Mouse (Mus musculus): Measurements from ENCODE around the gene Tpra1. TPM values are rescaled to one million over a fixed set of nuclear protein-coding genes. Genes with fewer than 3 reads are reported as not detected.

Gene Tpra1
- polyA plus RNA-seq, 1 experiment from 2014 or later: 75.6 TPM

DNA sequence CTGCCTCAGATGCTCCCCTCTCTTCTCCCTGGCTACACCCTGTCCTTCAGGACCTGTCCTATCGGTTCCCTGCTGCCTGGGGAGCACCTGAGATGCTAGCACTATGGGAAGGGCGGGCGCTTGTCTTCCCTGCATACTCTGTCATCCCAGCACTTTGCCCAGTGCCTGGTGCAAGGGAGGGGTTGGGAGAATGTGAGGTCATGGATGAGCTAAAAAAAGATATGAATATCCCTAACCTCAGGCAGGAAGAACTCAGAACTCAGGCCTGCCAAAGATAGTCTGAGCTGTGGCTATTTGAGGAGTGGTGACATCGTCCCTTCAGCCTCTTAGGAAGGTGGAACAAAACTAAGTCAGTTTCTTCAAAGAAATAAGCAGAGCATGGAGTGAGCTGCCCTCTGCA is 39.6 kb downstream of the Tpra1 start:
- no peaks in the 10 kb centered on the region for H3K27me3 ChIP-seq
- no peak for ATAC-seq (ENCODE audit: low read depth)
- H3K36me3 ChIP-seq: no peaks in the 10 kb centered on the region
- peaks cover 69% of the 10 kb centered on the region for H3K4me1 ChIP-seq (replicated peaks)
- no peak overlapping the region for H3K4me2 ChIP-seq
- H3K9me3 ChIP-seq: no peaks in the 10 kb centered on the region
- WGBS: 74% methylated on average over 4 of the region's 4 CpGs
- no peak overlapping the region for H3K4me3 ChIP-seq
- H3K9ac ChIP-seq: no peak overlapping the region
- H3K27ac ChIP-seq (replicated peaks): peak overlapping the region; percentile 84

DNA sequence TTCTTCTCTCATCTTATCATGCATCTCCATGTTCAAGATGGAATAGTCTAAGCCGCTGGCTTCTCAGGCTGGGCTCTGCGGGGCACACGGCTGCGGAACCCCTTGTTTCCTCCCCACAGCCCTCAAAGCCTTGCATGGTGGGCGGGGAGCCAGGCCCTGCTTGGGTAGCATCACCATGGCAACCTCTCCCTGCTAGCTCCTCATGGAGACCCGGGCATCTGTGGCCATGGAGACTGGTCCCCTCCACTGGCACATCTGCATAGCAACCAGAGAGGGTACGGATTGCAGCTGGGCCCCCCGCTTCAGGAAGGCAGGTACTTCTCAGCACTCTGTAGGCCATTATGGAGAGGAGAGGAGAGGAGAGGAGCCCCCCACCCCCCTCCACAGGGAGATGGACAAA is 40.5 kb downstream of the Tpra1 start:
- WGBS: 15% methylated on average over 8 of the region's 8 CpGs
- peaks cover 59% of the 10 kb centered on the region for H3K4me1 ChIP-seq (replicated peaks)
- H3K4me2 ChIP-seq: peak overlapping the region; percentile 33
- H3K4me3 ChIP-seq: no peak overlapping the region
- no peaks in the 10 kb centered on the region for H3K36me3 ChIP-seq
- H3K9ac ChIP-seq: 0 out of 2 replicates have a peak overlapping the region, but pooled peaks have one; percentile 38
- no peaks in the 10 kb centered on the region for H3K27me3 ChIP-seq
- no peaks in the 10 kb centered on the region for H3K9me3 ChIP-seq
- peak; percentile 86 for ATAC-seq (ENCODE audit: low read depth)
- peak overlapping the region; percentile 84 for H3K27ac ChIP-seq (replicated peaks)

DNA sequence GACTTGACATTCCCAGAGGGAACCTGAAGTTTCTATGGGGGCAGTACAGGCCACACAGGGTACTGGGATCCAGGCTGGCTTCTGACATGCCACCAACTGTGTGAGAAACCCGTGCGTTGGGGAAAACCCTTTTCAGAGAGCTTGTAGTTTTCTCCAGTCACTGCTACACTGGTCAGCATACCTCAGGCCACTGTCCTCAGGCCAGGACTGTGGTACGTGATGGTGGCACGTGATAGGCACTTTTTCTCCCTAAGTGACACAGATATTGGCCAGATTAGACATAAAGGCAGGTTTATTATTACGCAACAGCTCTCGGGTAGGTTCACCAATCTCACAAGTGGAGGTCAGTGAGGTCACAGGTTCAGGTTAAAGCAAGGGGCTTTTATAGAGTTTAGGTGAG is 41.6 kb downstream of the Tpra1 start:
- no peak overlapping the region for H3K4me2 ChIP-seq
- no peak overlapping the region for H3K27ac ChIP-seq (replicated peaks)
- peaks cover 48% of the 10 kb centered on the region for H3K4me1 ChIP-seq (replicated peaks)

GRCm38 (mm10) chr6:88946442-88946841 is 44.4 kb downstream of the Tpra1 start:
- H3K4me1 ChIP-seq (replicated peaks): peaks cover 21% of the 10 kb centered on the region
- no peak for ATAC-seq (ENCODE audit: low read depth)
- H3K36me3 ChIP-seq: no peaks in the 10 kb centered on the region
- H3K4me2 ChIP-seq: no peak overlapping the region
- no peaks in the 10 kb centered on the region for H3K27me3 ChIP-seq
- WGBS: 81% methylated on average over 6 of the region's 6 CpGs
- H3K9me3 ChIP-seq: no peaks in the 10 kb centered on the region
- H3K27ac ChIP-seq (replicated peaks): no peak overlapping the region
- H3K4me3 ChIP-seq: no peak overlapping the region
- no peak overlapping the region for H3K9ac ChIP-seq

More for the DNA sequence above, 41.6 kb downstream of the Tpra1 start:
- WGBS: 75% methylated on average over 6 of the region's 6 CpGs
- H3K9ac ChIP-seq: no peak overlapping the region
- no peak; the same call in 1 of the 2 replicates for ATAC-seq (ENCODE audit: low read depth)
- no peak overlapping the region for H3K4me3 ChIP-seq
- H3K9me3 ChIP-seq: no peaks in the 10 kb centered on the region
- H3K36me3 ChIP-seq: no peaks in the 10 kb centered on the region
- no peaks in the 10 kb centered on the region for H3K27me3 ChIP-seq

DNA sequence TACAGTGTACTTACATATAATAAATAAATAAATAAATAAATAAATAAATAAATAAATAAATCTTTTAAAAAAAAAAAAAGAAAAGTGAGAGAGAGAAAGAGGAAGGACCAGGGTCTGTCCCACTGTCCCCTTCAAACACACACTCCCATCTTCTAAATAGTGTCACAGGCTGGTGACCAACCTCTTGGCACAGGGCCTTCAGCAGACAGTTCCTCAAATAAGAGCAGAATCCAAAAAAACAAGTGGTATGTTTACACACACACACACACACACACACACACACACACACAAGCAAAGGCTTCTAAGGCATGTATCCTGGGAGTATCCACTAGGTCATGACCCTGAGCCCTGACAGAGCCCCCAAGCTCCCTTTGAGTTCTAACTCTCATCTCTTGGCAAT is 45.7 kb downstream of the Tpra1 start:
- no peaks in the 10 kb centered on the region for H3K27me3 ChIP-seq
- no peak overlapping the region for H3K9ac ChIP-seq
- no peak overlapping the region for H3K4me3 ChIP-seq
- no peak overlapping the region for H3K27ac ChIP-seq (replicated peaks)
- H3K36me3 ChIP-seq: no peaks in the 10 kb centered on the region
- H3K9me3 ChIP-seq: no peaks in the 10 kb centered on the region
- no peak overlapping the region for H3K4me2 ChIP-seq
- no peak for ATAC-seq (ENCODE audit: low read depth)
- peaks cover 7% of the 10 kb centered on the region for H3K4me1 ChIP-seq (replicated peaks)

GRCm38 (mm10) chr6:88956725-88957124 is 54.7 kb downstream of the Tpra1 start:
- H3K9me3 ChIP-seq: no peaks in the 10 kb centered on the region
- no peak for ATAC-seq (ENCODE audit: low read depth)
- no peak overlapping the region for H3K4me3 ChIP-seq
- H3K27ac ChIP-seq (replicated peaks): no peak overlapping the region
- no peaks in the 10 kb centered on the region for H3K36me3 ChIP-seq
- H3K4me2 ChIP-seq: no peak overlapping the region
- WGBS: 83% methylated on average over 2 of the region's 2 CpGs
- no peak overlapping the region for H3K9ac ChIP-seq
- H3K4me1 ChIP-seq (replicated peaks): peaks cover 15% of the 10 kb centered on the region
- peaks cover 3% of the 10 kb centered on the region for H3K27me3 ChIP-seq

DNA sequence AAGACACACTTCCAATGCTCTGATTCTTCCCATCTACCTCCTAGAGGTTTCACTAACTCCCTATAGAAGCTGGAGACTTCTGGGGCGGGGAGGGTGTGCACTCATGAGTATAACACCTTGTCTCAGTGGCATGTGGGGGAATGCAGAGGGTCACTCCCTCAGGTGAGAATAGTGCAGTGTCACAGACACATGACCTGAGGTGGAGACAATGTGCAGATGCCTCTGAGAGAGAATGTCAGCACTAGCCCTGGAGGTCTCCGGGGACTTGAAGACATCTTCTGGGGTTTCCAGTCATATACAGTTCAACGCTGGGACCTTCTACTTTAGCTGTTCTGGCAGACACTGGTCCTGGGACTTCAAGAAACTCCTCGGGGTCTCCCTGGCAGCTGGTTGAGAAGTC is 55.3 kb downstream of the Tpra1 start:
- H3K9me3 ChIP-seq: no peaks in the 10 kb centered on the region
- H3K36me3 ChIP-seq: no peaks in the 10 kb centered on the region
- H3K9ac ChIP-seq: no peak overlapping the region
- peaks cover 15% of the 10 kb centered on the region for H3K4me1 ChIP-seq (replicated peaks)
- H3K27me3 ChIP-seq: peaks cover 8% of the 10 kb centered on the region
- no peak overlapping the region for H3K4me2 ChIP-seq
- H3K27ac ChIP-seq (replicated peaks): no peak overlapping the region
- 91% methylated on average over 4 of the region's 4 CpGs for WGBS
- no peak for ATAC-seq (ENCODE audit: low read depth)
- no peak overlapping the region for H3K4me3 ChIP-seq

- Histone ChIP-seq H3K4me1 (replicated peaks) (peaks cover 15% of the 10 kb centered on the region), H3K27me3 (peaks cover 8% of the 10 kb centered on the region), H3K36me3 (no peaks in the 10 kb centered on the region), H3K4me3 (no peak overlapping the region), H3K4me2 (no peak overlapping the region), H3K9ac (no peak overlapping the region), H3K9me3 (no peaks in the 10 kb centered on the region), H3K27ac (replicated peaks) (no peak overlapping the region)
- ATAC-seq (ENCODE audit: low read depth): no peak
- 83% methylated on average over 5 of the region's 5 CpGs for WGBS
Measured at GRCm38 (mm10) chr6:88957801-88958211, 55.8 kb downstream of the Tpra1 start.

DNA sequence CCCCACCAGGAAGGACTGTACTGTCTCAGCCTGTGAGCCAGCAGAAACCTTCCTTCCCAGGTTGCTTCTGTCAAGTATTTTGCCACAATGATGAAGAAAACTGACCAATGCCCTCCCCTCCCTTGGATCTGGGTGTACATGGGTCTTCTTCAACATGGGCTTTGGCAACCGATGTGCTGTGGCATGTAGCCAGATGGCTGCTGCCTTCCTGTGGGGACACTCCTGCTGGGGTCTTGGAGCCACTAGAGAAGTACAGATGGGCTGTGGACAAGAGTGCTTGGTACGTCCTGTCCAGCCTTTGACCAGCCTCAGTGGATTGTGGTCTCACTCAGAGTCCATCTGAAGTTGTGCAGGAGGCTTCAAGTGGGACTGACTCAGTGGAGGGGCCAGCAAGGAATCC is 56.3 kb downstream of the Tpra1 start:
- peaks cover 15% of the 10 kb centered on the region for H3K4me1 ChIP-seq (replicated peaks)
- WGBS: 90% methylated on average over 2 of the region's 2 CpGs
- H3K9me3 ChIP-seq: no peaks in the 10 kb centered on the region
- no peak overlapping the region for H3K4me2 ChIP-seq
- no peaks in the 10 kb centered on the region for H3K36me3 ChIP-seq
- ATAC-seq (ENCODE audit: low read depth): no peak
- H3K27ac ChIP-seq (replicated peaks): no peak overlapping the region
- H3K9ac ChIP-seq: no peak overlapping the region
- H3K27me3 ChIP-seq: peaks cover 8% of the 10 kb centered on the region
- H3K4me3 ChIP-seq: no peak overlapping the region

GRCm38 (mm10) chr6:88959834-88960233 is 57.8 kb downstream of the Tpra1 start:
- Histone ChIP-seq H3K4me1 (replicated peaks) (peaks cover 15% of the 10 kb centered on the region), H3K27me3 (peaks cover 8% of the 10 kb centered on the region), H3K9me3 (no peaks in the 10 kb centered on the region), H3K4me3 (no peak overlapping the region), H3K4me2 (no peak overlapping the region), H3K9ac (no peak overlapping the region), H3K36me3 (no peaks in the 10 kb centered on the region), H3K27ac (replicated peaks) (no peak overlapping the region)
- peak; percentile 78 for ATAC-seq (ENCODE audit: low read depth)
- 6% methylated on average over 7 of the region's 7 CpGs for WGBS

DNA sequence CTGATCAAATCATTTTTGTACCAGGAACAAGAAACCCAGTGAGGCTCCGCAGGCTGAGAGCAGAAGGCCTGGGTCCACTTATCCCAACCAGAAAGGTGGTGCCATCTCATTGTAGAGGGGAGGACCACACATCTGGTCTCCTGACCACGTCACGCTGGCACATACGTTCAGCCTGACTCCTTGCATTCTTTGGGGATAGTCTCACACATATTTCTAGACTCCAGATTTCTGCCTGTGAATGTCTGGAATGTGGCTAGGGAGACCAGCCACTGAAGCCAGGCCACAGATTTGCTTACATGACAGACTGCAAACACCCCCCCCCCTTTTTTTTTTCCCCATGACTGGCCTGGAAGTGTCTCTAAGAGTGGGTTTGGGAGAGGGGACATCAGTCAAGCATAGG is 58.9 kb downstream of the Tpra1 start:
- Histone ChIP-seq H3K9ac (no peak overlapping the region; the same call in 1 of the 2 replicates), H3K36me3 (no peaks in the 10 kb centered on the region), H3K27ac (replicated peaks) (no peak overlapping the region), H3K4me1 (replicated peaks) (peaks cover 25% of the 10 kb centered on the region), H3K9me3 (no peaks in the 10 kb centered on the region), H3K27me3 (peaks cover 8% of the 10 kb centered on the region), H3K4me2 (no peak overlapping the region), H3K4me3 (no peak overlapping the region)
- ATAC-seq (ENCODE audit: low read depth): no peak
- 83% methylated on average over 4 of the region's 4 CpGs for WGBS
